Mouse (Mus musculus) neural tube, embryonic 13.5 days (tissue): ENCODE data around the gene Gnat1. TPM values are rescaled to one million over a fixed set of nuclear protein-coding genes. Genes with fewer than 3 reads are reported as not detected.
A peak's percentile ranks its signal among the peaks of the same experiment; 100 is the strongest.

Experiments
- ATAC-seq: fragments of 200-750 bp; cut with Nextera tagmentation; 2 replicates; pipeline ENCODE4 v1.8.0; 2017; ENCODE audit warnings: low read depth, mild to moderate bottlenecking, moderate TSS enrichment, moderate library complexity
- H3K27ac ChIP-seq: fragments of 300-500 bp; sonication (generic); replicated peaks from 2 replicates; pipeline ENCODE4 v1.5.1; 2015; ENCODE audit warnings: moderate library complexity, mild to moderate bottlenecking, inconsistent platforms
- H3K27me3 ChIP-seq: fragments of 300-500 bp; sonication (generic); 2 replicates; pipeline ENCODE4 v1.6.1; 2015; ENCODE audit warnings: mild to moderate bottlenecking, inconsistent platforms
- H3K36me3 ChIP-seq: fragments of 300-500 bp; sonication (generic); 2 replicates; pipeline ENCODE4 v1.6.1; 2015; ENCODE audit warnings: mild to moderate bottlenecking, inconsistent platforms
- H3K4me1 ChIP-seq: fragments of 300-500 bp; sonication (generic); replicated peaks from 2 replicates; pipeline ENCODE4 v1.6.1; 2015; ENCODE audit warnings: inconsistent platforms
- H3K4me2 ChIP-seq: fragments of 300-500 bp; sonication (generic); 2 replicates; pipeline ENCODE4 v1.6.1; 2015; ENCODE audit warnings: inconsistent platforms, mild to moderate bottlenecking, moderate library complexity
- H3K4me3 ChIP-seq: fragments of 300-500 bp; sonication (generic); 2 replicates; pipeline ENCODE4 v1.5.1; 2015; ENCODE audit warnings: mild to moderate bottlenecking, inconsistent platforms
- H3K9ac ChIP-seq: fragments of 300-500 bp; sonication (generic); 2 replicates; pipeline ENCODE4 v1.6.1; 2015; ENCODE audit warnings: moderate library complexity, mild to moderate bottlenecking, inconsistent platforms
- H3K9me3 ChIP-seq: fragments of 300-500 bp; sonication (generic); 2 replicates; pipeline ENCODE4 v1.6.1; 2016; ENCODE audit warnings: inconsistent platforms
- WGBS: fragments of 180-500 bp; shearing (Covaris S2); methylation state at CpG from one replicate; pipeline ENCODE4 v1.1.7; 2015; 5-methylcytosine and 5-hydroxymethylcytosine counted together
- polyA plus RNA-seq: library from polyadenylated mRNA; unstranded; fragments of >200 nt; fragmentation: Nextera tagmentation; extraction: Ambion mirVana; gene quantifications from 2 replicates; pipeline ENCODE4 v1.2.1, GENCODE M21; 2015

The Gnat1 gene
- 0.96 and 2.4 TPM in 2 replicates for polyA plus RNA-seq

DNA sequence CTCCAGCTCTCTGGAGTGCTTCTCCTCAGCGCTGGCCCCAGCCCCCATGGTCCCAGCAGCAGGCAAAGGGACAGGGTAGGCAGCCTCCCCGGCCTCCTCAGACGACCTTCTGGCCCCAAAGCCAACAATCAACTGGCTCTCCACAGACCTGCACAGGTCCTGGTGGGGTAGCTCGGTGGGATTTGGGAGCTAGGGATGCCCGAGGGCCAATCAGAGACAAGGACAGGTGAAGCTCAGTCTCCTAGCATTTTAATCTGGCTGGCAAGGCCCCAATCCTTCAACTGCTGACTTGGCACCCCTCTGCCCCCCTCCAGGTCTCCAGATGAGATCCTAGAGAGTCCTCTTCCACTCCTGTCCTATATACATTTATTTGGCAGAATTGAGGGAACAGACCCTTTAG is at the start of gene Gnat1:
Gene Gnat1 (minus strand): TSS at position 212 of the 400 bp plus-strand sequence.
- 48% methylated on average over 5 of the region's 5 CpGs for WGBS
- Histone ChIP-seq H3K27ac (no peak within 1 kb of the TSS), H3K27me3 (peaks cover 33% of the 10 kb centered on the region), H3K9me3 (no peaks in the 10 kb centered on the region), H3K4me2 (no peak within 1 kb of the TSS), H3K4me1 (peaks cover 15% of the 10 kb centered on the region), H3K36me3 (peaks cover 27% of the 10 kb centered on the region), H3K9ac (no peak within 1 kb of the TSS), H3K4me3 (no peak within 1 kb of the TSS)
- ATAC-seq = no peak

DNA sequence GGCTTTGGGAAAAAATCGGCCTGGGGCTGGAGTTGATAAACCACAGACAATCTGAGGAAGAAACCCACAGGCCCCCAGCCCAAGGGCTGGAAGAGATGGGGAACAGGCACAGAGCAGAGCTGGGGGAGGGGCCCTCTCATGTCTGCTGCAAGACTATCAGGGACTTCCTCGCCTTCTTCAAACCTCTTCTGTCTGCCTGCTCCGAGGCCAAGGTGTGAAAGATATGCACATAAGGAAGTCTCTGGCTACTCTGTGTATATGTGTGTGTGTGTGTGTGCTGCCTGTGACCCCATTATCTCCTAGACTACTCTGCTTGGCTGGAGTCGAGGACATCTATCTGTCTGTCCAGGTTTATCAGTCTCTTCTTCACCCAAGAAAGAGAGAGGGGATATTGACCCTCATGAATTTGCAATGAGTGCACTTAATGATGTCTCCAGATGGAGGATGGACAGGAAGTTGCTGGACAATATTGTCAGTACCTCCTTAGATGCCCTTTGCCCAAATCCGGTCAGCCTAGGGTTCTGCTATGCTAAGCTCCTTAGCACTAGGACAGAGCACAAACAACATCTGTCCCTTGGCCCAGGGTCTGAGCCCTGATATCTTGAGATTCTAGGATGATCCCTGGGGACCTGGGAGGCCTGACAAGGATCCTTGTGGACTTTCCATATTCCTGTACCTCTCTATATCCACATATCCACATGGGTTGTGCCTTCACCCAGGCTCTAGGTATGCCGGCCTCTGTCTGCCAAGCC is 49.6 kb upstream of the Gnat1 start:
- no peak overlapping the region for H3K4me2 ChIP-seq
- ATAC-seq = no peak
- WGBS = 76% methylated on average over 6 of the region's 6 CpGs
- no peaks in the 10 kb centered on the region for H3K9me3 ChIP-seq
- no peaks in the 10 kb centered on the region for H3K27me3 ChIP-seq
- H3K9ac ChIP-seq = 0 out of 2 replicates have a peak overlapping the region, but pooled peaks have one; percentile 8
- peak overlapping the region; percentile 28; the same call in 1 of the 2 replicates for H3K27ac ChIP-seq
- H3K4me1 ChIP-seq = peaks cover 56% of the 10 kb centered on the region
- no peaks in the 10 kb centered on the region for H3K36me3 ChIP-seq
- H3K4me3 ChIP-seq = no peak overlapping the region

DNA sequence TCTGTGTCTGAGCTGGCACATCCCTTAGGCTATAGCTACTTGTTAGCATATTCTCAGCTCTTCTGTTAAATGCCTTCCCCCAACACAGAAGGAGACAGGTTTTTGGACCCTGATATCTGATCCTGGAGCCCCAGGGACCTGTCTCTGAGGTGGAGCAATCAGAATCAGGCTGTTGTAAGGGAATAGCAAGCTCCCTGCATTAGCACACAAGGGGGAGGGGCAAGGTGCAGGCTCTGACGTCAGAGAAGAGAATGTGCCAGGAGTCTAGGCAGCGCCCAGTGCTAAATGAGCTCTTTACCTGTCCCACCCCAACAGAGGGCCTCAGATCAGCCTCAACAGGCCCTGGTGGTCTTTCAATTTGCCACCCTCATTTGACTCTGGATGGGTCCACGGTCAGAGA is 47.5 kb upstream of the Gnat1 start:
- H3K4me3 ChIP-seq = no peak overlapping the region
- H3K27ac ChIP-seq = peak overlapping the region; percentile 46
- no peaks in the 10 kb centered on the region for H3K9me3 ChIP-seq
- no peak for ATAC-seq
- H3K4me1 ChIP-seq = peaks cover 76% of the 10 kb centered on the region
- 52% methylated on average over 3 of the region's 3 CpGs for WGBS
- H3K4me2 ChIP-seq = no peak overlapping the region
- H3K36me3 ChIP-seq = no peaks in the 10 kb centered on the region
- H3K27me3 ChIP-seq = no peaks in the 10 kb centered on the region
- H3K9ac ChIP-seq = no peak overlapping the region

DNA sequence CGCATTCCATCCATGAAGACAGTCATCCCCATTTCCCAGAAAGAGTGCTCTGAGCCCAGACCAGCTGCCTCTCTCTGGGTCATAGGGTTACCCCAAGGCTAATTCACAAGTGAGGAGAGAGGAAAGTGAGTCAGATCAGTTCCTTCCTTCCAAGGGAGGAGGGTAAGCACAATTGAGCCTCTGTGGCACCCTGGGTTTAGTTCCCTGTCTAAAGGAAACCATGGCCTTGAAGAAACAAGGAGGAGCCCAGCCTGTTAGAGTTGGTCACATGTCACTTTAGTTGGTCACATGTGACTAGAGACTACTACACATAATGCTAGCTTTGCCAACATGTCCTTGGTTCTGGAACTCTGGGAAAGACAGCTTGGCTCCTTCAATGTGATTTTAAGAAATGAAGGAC is 45.3 kb upstream of the Gnat1 start:
- Histone ChIP-seq H3K27me3 (no peaks in the 10 kb centered on the region), H3K4me1 (peaks cover 60% of the 10 kb centered on the region), H3K4me3 (no peak overlapping the region), H3K27ac (peak overlapping the region; percentile 84; the same call in 1 of the 2 replicates), H3K36me3 (no peaks in the 10 kb centered on the region), H3K4me2 (no peak overlapping the region), H3K9ac (no peak overlapping the region), H3K9me3 (no peaks in the 10 kb centered on the region)
- no peak for ATAC-seq
- WGBS = 80% methylated on average over 1 of the region's 1 CpGs

DNA sequence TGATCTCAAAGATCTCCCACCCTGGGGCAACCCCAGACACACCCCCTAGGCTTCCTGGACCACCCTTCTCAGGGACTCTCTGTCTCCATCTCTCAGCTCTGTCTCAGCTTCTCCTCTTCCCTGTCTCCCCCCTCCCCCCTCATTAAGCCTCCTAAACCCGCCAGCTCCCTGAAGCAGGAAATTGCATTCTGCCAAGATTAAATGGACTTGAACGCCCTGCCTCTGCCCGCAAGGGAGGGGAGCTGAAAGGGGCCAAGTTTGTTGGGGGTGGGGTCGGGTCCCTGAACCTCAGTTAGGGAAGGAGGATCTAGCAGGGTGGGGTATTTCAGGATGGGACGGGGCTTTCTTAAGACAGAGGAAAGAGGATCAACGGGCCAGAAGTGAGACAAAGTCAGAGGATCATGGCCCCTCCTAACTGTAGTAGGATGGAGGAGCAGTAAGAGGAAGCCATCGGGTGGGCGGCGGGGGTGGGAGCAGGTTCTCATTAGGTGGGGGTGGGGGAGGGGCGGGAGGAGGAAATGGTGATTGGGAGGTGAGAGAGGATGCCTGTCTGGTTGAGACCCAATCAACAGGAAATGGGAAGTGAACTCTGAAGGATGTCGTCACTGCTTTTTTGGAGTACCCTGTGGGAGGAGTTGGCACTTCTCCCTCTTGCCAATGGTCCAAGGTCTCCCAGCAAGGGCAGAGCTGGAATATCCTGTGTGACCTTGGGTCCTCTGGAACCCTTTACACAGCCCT is 44.5 kb upstream of the Gnat1 start:
- H3K4me1 ChIP-seq = peaks cover 52% of the 10 kb centered on the region
- H3K4me3 ChIP-seq = no peak overlapping the region
- H3K36me3 ChIP-seq = no peaks in the 10 kb centered on the region
- 0 out of 2 replicates have a peak overlapping the region, but pooled peaks have one; percentile 26 for H3K9ac ChIP-seq
- peak overlapping the region; percentile 37 for H3K4me2 ChIP-seq
- no peaks in the 10 kb centered on the region for H3K9me3 ChIP-seq
- 5% methylated on average over 11 of the region's 11 CpGs for WGBS
- ATAC-seq = peak; percentile 41; the same call in 1 of the 2 replicates
- H3K27ac ChIP-seq = peak overlapping the region; percentile 84
- H3K27me3 ChIP-seq = no peaks in the 10 kb centered on the region

DNA sequence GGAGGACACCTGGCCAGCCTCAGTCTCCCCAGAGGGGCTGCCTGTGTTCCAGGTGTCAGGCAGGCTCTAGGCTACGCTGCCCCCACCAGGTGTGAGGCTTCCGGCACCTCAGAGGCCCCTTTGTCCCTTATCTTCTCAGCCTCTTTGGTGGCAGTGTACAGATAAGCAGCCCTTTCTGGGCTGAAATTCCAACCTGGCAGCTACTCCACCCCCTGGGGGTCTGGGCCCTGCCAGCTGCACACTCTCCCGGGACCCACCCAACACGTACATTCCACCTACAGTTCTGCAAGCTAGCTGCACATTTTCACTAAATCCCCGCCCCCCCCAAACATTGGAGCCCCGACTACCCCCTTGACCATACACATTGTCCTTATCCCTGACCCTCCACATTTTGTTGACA is 43.8 kb upstream of the Gnat1 start:
- Histone ChIP-seq H3K27me3 (no peaks in the 10 kb centered on the region), H3K4me2 (peak overlapping the region; percentile 37; the same call in 1 of the 2 replicates), H3K9me3 (no peaks in the 10 kb centered on the region), H3K36me3 (no peaks in the 10 kb centered on the region), H3K4me3 (no peak overlapping the region), H3K27ac (peak overlapping the region; percentile 84), H3K4me1 (peaks cover 45% of the 10 kb centered on the region), H3K9ac (peak overlapping the region; percentile 49)
- 31% methylated on average over 6 of the region's 6 CpGs for WGBS
- ATAC-seq = peak; percentile 28; the same call in 1 of the 2 replicates

DNA sequence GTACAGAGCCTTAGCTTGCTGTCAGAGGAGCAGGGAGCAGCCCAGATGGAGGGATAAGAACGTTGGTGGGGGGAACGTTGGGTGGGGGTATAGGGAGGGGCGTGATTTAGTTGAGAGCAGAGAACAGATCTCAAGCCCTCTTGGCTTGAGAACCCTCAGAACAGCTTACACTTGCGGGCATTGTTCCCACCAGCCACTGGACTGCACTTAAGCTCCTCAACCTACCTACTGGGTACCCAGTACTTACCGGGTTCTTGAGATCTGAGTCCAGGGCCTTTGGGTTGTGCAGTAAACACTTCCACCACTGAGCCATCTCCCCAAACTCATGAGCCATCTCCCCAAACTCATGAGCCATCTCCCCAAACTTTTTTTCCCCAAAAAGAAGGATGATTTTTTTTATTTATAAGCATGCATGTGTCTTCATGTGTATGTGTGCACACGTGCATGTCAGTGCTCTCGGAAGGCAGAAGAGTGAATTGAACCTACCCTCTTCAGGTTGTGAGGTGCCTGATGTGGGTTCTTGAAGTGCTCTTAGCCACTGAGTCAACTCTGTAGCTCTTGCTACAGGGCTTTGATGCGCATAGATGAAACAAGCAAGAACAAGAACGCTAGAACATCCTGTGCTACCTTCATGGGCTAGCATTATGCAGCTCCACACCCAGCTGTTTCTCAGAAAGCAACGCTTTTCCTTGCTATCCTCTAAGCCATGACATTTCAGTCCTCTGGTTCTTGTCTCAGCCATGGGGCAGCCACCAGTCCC is 39.4 kb upstream of the Gnat1 start:
- WGBS = 90% methylated on average over 10 of the region's 10 CpGs
- no peak for ATAC-seq
- H3K27ac ChIP-seq = no peak overlapping the region
- H3K4me2 ChIP-seq = no peak overlapping the region
- H3K36me3 ChIP-seq = no peaks in the 10 kb centered on the region
- no peaks in the 10 kb centered on the region for H3K27me3 ChIP-seq
- H3K4me1 ChIP-seq = peaks cover 41% of the 10 kb centered on the region
- H3K4me3 ChIP-seq = no peak overlapping the region
- no peak overlapping the region for H3K9ac ChIP-seq
- H3K9me3 ChIP-seq = no peaks in the 10 kb centered on the region

DNA sequence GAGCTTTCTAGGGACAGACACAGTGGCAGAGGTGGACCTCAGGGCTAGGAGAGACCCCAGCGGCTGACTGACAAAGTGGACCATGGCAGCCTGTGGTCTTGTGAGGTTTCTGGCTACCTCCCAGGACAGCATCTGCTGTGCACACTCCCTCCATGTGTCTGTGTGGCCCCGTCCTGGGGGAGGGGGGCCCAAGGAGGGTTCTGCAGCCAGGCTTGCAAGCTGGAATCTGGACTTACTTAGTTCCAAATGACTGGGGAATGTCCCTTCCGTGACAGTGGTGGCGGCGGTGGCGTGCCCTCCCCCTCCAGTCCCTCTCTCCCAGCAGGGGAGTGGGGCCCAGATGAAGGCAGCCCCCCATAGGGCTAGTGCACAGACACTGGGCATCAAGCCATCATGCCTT is 37.4 kb upstream of the Gnat1 start:
- no peaks in the 10 kb centered on the region for H3K9me3 ChIP-seq
- H3K36me3 ChIP-seq = no peaks in the 10 kb centered on the region
- H3K4me2 ChIP-seq = no peak overlapping the region
- whole genome bisulfite sequencing = 42% methylated on average over 6 of the region's 6 CpGs
- no peak overlapping the region for H3K4me3 ChIP-seq
- peaks cover 27% of the 10 kb centered on the region for H3K4me1 ChIP-seq
- no peak for ATAC-seq
- H3K27ac ChIP-seq = no peak overlapping the region
- H3K9ac ChIP-seq = no peak overlapping the region
- no peaks in the 10 kb centered on the region; the same call in 1 of the 2 replicates for H3K27me3 ChIP-seq

DNA sequence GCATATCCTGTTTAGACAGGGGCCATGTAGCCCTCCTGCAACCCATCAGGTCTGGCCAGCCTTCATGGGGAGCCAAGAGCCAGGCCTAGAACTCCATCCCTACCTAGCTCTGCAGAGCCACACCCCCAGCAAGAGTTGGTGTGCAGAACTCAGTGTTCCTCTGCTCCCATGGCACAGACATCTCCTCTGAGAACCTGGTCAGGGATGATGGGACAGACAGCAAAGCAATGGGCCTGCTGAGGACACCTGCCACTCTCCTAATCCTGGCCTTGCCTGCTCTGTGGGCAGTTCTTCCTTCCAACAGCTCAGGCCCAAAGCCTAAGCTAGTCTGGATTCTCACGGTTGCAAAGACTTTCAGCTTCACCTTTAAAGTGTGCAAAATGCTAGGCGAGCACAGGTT is 36.1 kb upstream of the Gnat1 start:
- Histone ChIP-seq H3K27ac (no peak overlapping the region), H3K36me3 (no peaks in the 10 kb centered on the region), H3K4me2 (no peak overlapping the region), H3K9ac (no peak overlapping the region), H3K9me3 (no peaks in the 10 kb centered on the region), H3K4me1 (peaks cover 27% of the 10 kb centered on the region), H3K27me3 (peaks cover 5% of the 10 kb centered on the region), H3K4me3 (no peak overlapping the region)
- no peak for ATAC-seq
- 86% methylated on average over 2 of the region's 2 CpGs for whole genome bisulfite sequencing

DNA sequence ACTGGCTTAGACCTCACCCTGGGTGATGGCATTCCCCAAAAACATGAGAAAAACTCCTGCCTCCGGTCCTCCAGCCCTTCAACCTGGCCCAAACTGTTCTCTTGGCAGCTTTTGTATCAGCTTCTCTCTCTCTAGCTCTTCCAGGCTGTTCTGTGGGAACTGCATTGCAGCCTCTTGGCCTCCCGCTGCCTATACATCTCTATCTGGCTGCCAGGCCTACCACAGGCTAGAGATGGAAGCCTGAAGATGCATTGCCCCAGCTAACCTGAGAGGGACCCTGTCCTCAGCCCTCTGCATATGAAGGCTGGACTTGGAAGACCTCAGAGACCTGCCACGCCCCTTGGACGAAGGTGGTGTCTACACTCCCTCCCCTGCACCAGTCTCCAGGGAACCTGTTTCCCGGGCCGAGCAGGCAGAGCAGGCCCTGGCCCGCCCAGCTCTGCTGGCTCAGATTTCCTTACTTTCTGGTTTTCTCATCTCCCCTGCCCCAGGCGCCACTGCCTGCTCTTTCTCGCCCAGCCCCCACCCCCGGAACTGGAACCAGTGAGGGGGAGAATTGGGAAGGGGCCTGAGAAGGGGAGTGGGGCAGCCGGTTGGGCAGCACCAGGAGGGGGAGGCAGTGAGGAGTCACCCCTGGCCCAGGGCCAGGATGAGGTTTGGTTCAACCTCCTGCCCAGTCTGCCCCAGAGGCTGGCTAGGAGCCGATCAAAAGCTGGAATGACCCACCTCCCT is 34.9 kb upstream of the Gnat1 start:
- H3K9me3 ChIP-seq = no peaks in the 10 kb centered on the region
- no peak overlapping the region for H3K4me2 ChIP-seq
- H3K36me3 ChIP-seq = no peaks in the 10 kb centered on the region
- H3K9ac ChIP-seq = no peak overlapping the region
- ATAC-seq = no peak
- H3K27me3 ChIP-seq = peaks cover 12% of the 10 kb centered on the region
- WGBS = 17% methylated on average over 12 of the region's 12 CpGs
- H3K4me3 ChIP-seq = no peak overlapping the region
- peak overlapping the region; percentile 28 for H3K27ac ChIP-seq
- peaks cover 38% of the 10 kb centered on the region for H3K4me1 ChIP-seq

DNA sequence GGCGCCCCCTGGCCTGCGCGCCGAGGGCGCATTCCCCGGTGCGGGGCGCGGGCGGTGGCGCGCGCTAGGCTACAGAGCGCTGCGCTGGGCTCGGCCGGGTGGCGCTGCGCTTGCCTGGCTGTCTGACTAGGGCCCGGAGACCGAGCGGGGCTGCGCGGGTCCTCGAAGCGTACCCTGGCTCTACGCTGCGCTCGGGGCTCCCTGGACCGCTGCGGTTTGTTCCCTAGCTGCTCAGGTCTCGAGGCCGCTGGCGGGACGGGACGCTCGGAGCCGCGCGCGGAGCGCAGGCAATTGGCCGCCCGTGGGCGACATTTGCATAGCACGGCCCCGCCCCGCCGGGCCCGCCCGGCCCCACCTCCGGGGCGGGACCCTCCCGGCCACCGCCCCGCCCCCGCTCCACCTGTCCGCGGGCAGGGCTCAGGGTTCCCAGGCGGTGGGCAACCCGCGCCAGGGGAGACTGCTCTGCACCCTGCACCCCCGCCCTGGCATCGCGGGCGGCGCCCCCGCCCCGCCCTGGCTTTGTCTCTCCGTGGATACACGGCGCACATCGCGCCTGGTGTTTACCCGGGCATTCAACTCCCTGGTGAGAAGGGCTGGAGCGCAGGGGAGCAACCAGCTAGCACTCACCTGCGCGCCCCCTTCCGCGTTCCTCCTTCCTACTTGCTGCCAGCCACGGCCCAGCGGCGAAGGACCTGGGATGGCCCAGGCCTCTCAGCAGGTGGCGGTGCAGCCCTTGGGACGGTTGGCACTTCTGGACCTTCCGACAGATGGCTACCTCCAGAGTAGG is 30.4 kb upstream of the Gnat1 start, which contains the start of gene Sema3f:
Gene Sema3f (minus strand): TSS at position 779 of the 787 bp plus-strand sequence.
- WGBS = under 1% methylated on average over 74 of the region's 86 CpGs
- peaks cover 69% of the 10 kb centered on the region for H3K4me1 ChIP-seq
- peak; percentile 59 for ATAC-seq

More for the DNA sequence above, 30.4 kb upstream of the Gnat1 start, which contains the start of gene Sema3f:
- peak within 1 kb of the TSS; percentile 90 for H3K4me2 ChIP-seq
- H3K9ac ChIP-seq = peak within 1 kb of the TSS; percentile 96
- peaks cover 5% of the 10 kb centered on the region; the same call in 1 of the 2 replicates for H3K36me3 ChIP-seq
- H3K4me3 ChIP-seq = peak within 1 kb of the TSS; percentile 78
- peaks cover 53% of the 10 kb centered on the region for H3K27me3 ChIP-seq
- no peaks in the 10 kb centered on the region for H3K9me3 ChIP-seq
- peak within 1 kb of the TSS; percentile 88 for H3K27ac ChIP-seq
